18 mouse cellular contexts compared by ENCODE assay signal in the genomic region with DNA sequence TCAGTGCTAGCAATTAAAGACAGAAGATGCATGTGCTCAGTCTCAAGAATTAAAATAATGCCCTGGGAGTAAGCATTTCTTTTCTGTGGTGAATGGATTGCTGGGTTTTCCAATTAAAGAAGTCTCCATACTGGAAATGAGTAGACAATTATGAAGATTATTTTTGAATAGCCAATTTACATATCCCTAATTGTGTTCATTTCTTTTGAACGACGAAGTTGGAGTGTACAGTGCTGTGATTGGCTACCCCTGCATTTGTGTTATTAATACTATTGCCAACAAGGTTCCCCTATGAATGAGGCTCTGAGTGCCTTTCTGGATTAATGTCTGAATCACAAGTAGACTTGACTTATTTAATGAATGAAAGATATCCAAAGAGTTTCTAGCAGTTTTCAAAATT.
"Had no signal": no experiment of that assay in that cellular context is flagged by ENCODE, and none has a peak within 500 bp of the region (broad histone marks: within the 10 kb centered on the region; RNA-seq: fewer than 3 reads in every experiment).

No protein-coding gene starts in this region.

- H3K27ac ChIP-seq: midbrain, embryonic 10.5 days; midbrain, embryonic 12.5 days; neural tube, embryonic 13.5 days; neural tube, embryonic 15.5 days; stomach, embryonic 15.5 days; stomach, postnatal 0 days had no signal

- H3K4me2 ChIP-seq: lung, embryonic 14.5 days; midbrain, embryonic 12.5 days; neural tube, embryonic 13.5 days; neural tube, embryonic 15.5 days; stomach, embryonic 15.5 days had no signal

- H3K4me3 ChIP-seq: midbrain, embryonic 10.5 days; midbrain, embryonic 12.5 days; myocyte; neural tube, embryonic 13.5 days; neural tube, embryonic 15.5 days; stomach, embryonic 15.5 days had no signal

- H3K9me3 ChIP-seq: midbrain, embryonic 10.5 days; midbrain, embryonic 12.5 days; neural tube, embryonic 13.5 days; neural tube, embryonic 15.5 days; stomach, embryonic 15.5 days had no signal

- H3K27me3 ChIP-seq: midbrain, embryonic 12.5 days; neural tube, embryonic 13.5 days; neural tube, embryonic 15.5 days; stomach, embryonic 15.5 days had no signal

- DNase-seq: lung, adult 18-20 months; lung, embryonic 14.5 days; lung, postnatal 10 days; lung, postnatal 4 days; midbrain, embryonic 14.5 days; right cerebral cortex, adult 18-20 months; right cerebral cortex, postnatal 14 days; thymus, adult 2 months; thymus, postnatal 25 days; thymus, postnatal 4 days had no signal

- H3K36me3 ChIP-seq: midbrain, embryonic 10.5 days; midbrain, embryonic 12.5 days; neural tube, embryonic 13.5 days; neural tube, embryonic 15.5 days; stomach, embryonic 15.5 days had no signal

- ATAC-seq: midbrain, embryonic 16.5 days had no signal

- H3K9ac ChIP-seq: lung, embryonic 14.5 days; midbrain, embryonic 12.5 days; neural tube, embryonic 13.5 days; neural tube, embryonic 15.5 days; stomach, embryonic 15.5 days had no signal

- H3K4me1 ChIP-seq: midbrain, embryonic 10.5 days; midbrain, embryonic 12.5 days; neural tube, embryonic 13.5 days; neural tube, embryonic 15.5 days; stomach, embryonic 15.5 days had no signal
